Mouse (Mus musculus) brain, embryonic 18.5 days (tissue): Measurements from ENCODE around the gene Olfr1164.

Experiments
- DNase-seq: peaks from one replicate; pipeline ENCODE4 v3.0.0-alpha.2; 2012; ENCODE audit warnings: low read depth, low spot score

Gene Olfr1164

GRCm38 (mm10) chr2:88093866-88094265 is at the start of gene Olfr1164:
Olfr1164 (minus strand) TSS chr2:88093966.
- DNase-seq: no peak

DNA sequence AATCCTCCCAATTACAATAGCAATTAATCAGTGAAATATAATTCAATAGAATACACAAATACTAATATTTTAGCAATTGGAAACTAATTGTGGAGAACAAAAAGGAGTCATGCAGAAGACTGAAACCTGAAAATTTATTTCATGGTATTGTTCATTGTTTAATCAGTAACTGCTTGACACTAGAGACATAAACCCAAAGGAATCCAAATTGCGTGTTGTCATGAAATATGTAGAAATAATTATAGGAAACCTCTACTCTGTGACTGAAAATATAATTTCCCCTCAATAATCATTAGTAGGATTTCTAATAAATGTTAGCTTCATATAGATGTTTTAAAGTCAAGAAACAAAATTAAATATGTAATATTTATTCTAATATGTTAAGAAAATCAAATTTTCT is 34.4 kb upstream of the Olfr1164 start, which contains the start of gene Olfr1166:
TSS of gene Olfr1166 (minus strand) at position 101 of the 400 bp plus-strand sequence.
- no peak for DNase-seq

DNA sequence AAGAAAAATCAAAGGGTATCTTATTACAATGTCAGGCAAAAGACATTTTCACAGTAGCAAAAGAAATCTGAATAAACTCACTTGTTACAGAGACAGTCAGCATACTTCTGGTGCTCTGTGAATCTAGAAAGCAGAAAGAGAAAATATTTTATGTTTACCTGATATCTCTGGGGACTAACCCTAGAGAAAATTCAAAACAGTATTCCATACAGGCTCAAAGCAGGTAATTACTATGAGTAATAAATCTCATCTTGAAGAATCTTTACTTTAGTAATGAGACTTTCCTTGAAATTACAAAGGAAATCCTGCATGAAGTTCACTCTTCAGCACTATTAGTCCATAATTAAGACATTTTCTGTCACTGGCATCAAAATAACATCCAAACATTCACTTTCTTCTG is 22.0 kb downstream of the Olfr1164 start, which contains the start of gene Olfr1163:
TSS of gene Olfr1163 (minus strand) at position 101 of the 400 bp plus-strand sequence.
- no peak for DNase-seq

GRCm38 (mm10) chr2:88063587-88063986 is 30.2 kb downstream of the Olfr1164 start:
- no peak for DNase-seq

GRCm38 (mm10) chr2:88051029-88051428 is 42.7 kb downstream of the Olfr1164 start, which contains the start of gene Olfr1162:
Olfr1162 (minus strand) TSS chr2:88051129.
- no peak for DNase-seq
